Mouse (Mus musculus) erythroblast, embryonic 14.5 days (primary cell): ENCODE results near the gene Ctbp1.

Source experiments
- GATA1 ChIP-seq: IDR thresholded peaks from 2 replicates; pipeline ENCODE4 v1.6.1; 2012; ENCODE audit warnings: low read length, inconsistent platforms, mixed read lengths
- TAL1 ChIP-seq: IDR thresholded peaks from 3 replicates; pipeline ENCODE4 v1.6.1; 2012; ENCODE audit warnings: low read length, inconsistent platforms, mixed read lengths

DNA sequence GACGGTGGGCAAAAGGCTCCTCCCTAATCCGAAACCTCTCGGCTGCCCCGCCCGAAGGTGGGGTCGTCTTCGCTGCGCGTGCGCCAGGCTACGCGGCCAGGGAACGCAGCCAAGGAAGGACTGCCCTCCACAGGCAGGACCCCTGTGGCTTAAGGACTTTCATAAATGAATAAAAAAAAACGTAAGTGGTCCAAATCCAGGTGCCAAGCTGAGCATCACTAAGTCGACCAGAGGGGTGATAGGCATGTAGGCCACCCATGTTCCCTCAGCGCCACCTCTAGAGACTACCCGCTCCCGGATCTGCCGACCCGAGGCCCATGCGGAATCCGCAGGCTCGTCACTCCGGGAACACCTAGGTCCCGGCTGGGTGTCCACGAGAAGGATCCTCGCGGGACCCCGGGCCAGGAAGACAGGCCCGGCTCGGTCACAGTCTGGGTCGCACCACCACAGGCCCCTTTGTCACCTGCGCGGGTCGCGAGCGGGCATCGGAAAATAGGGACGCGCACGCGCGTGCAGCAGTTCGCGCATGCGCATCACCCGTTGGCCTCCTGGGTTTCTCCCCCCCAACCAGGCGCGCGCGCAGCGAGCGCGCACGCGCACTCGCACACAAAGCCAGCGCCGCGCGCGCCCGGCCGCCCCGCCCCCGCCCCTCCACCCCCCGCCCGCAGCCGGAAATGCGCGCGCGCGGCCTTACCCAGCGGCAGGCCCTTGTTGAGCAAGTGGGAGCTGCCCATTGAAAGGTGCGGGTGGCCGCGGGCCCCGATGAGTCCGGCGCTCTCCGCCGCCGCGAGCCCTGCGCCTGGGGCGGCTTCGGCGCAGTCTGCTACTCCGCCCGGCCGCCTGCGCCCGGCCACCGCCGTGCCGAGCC is 475 bp downstream of the Ctbp1 start:
- no peak for TF ChIP-seq GATA1
- TF ChIP-seq TAL1: no peak
